Mouse (Mus musculus) heart, postnatal 4 days (tissue): ENCODE measurements around the gene Cd63. TPM values are rescaled to one million over a fixed set of nuclear protein-coding genes. Genes with fewer than 3 reads are reported as not detected.

ENCODE experiments used
- DNase-seq: peaks from one replicate; pipeline ENCODE4 v3.0.0; 2021
- total RNA-seq, 2 experiments: library from RNA; stranded (reverse); gene quantifications; 2 replicates each; pipeline ENCODE4 v1.2.3; 2021

The Cd63 gene
- total RNA-seq, 2 experiments from 2014 or later, result 216 to 226 TPM

GRCm38 (mm10) chr10:128908778-128909448 is 8.1 kb downstream of the Cd63 start:
- no peak for DNase-seq

- peak; percentile 92 for DNase-seq
Observed at GRCm38 (mm10) chr10:128909567-128910028, 8.8 kb downstream of the Cd63 start.

- peak; percentile 72 for DNase-seq
Observed at GRCm38 (mm10) chr10:128910066-128910841, 9.5 kb downstream of the Cd63 start.

GRCm38 (mm10) chr10:128911430-128911829 is 10.6 kb downstream of the Cd63 start:
- DNase-seq, result no peak

GRCm38 (mm10) chr10:128912268-128912667 is 11.5 kb downstream of the Cd63 start:
- no peak for DNase-seq

- no peak for DNase-seq
Observed at GRCm38 (mm10) chr10:128912791-128913190, 12.0 kb downstream of the Cd63 start.

- peak; percentile 95 for DNase-seq
Observed at GRCm38 (mm10) chr10:128913219-128913618, 12.4 kb downstream of the Cd63 start.

- no peak for DNase-seq
Observed at GRCm38 (mm10) chr10:128913696-128914095, 12.9 kb downstream of the Cd63 start.

- no peak for DNase-seq
Observed at GRCm38 (mm10) chr10:128915550-128915949, 14.8 kb downstream of the Cd63 start.

GRCm38 (mm10) chr10:128916665-128917064 is 15.9 kb downstream of the Cd63 start:
- DNase-seq, result no peak

GRCm38 (mm10) chr10:128917400-128917799 is 16.6 kb downstream of the Cd63 start:
- DNase-seq, result no peak

GRCm38 (mm10) chr10:128918246-128918645 is 17.5 kb downstream of the Cd63 start:
- DNase-seq, result peak; percentile 55

GRCm38 (mm10) chr10:128919203-128919631 is 18.4 kb downstream of the Cd63 start:
- peak; percentile 45 for DNase-seq

GRCm38 (mm10) chr10:128919966-128920365 is 19.2 kb downstream of the Cd63 start:
- DNase-seq, result no peak

- peak; percentile 50 for DNase-seq
Observed at GRCm38 (mm10) chr10:128920736-128921161, 20.0 kb downstream of the Cd63 start.

- DNase-seq, result no peak
Observed at GRCm38 (mm10) chr10:128921251-128921650, 20.5 kb downstream of the Cd63 start.

- DNase-seq, result no peak
Observed at GRCm38 (mm10) chr10:128921883-128922821, 21.4 kb downstream of the Cd63 start.

GRCm38 (mm10) chr10:128922822-128923012 is 21.9 kb downstream of the Cd63 start, which contains the start of gene Rdh5:
Gene Rdh5, minus strand, starts transcription at chr10:128922888.
- no peak for DNase-seq

GRCm38 (mm10) chr10:128923013-128923691 is 22.4 kb downstream of the Cd63 start:
- DNase-seq, result peak; percentile 96

GRCm38 (mm10) chr10:128923935-128924334 is 23.1 kb downstream of the Cd63 start, which contains the start of gene Bloc1s1:
Gene Bloc1s1, minus strand, starts transcription at chr10:128924035.
- no peak for DNase-seq

- no peak for DNase-seq
Observed at GRCm38 (mm10) chr10:128928356-128928755, 27.6 kb downstream of the Cd63 start.
